Mouse (Mus musculus): ENCODE results near the gene Immp2l.
"Not testable (repeated sequence)": the region's sequence is repeated elsewhere in the genome, so short reads cannot be mapped to it uniquely, and the experiment has no call there.

DNA sequence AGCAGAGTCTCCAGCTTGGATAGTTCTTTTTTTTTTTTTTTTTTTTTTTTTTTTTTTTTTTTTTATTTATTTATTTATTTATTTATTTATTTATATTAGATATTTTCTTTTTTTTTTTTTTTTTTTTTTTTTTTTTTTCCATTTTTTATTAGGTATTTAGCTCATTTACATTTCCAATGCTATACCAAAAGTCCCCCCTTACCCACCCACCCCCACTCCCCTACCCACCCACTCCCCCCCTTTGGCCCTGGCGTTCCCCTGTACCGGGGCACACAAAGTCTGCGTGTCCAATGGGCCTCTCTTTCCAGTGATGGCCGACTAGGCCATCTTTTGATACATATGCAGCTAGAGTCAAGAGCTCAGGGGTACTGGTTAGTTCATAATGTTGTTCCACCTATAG, 753.9 kb downstream of the Immp2l start:
- not testable (repeated sequence) for TF ChIP-seq POLR2A (IDR thresholded peaks at IDR 0.05; ENCODE audit: insufficient read depth, low read depth, low read length); CTCF (IDR thresholded peaks at IDR 0.05); EP300 (IDR thresholded peaks at IDR 0.05; ENCODE audit: insufficient read depth, low read depth, low read length)

Measured in heart, adult 2 months (tissue).